Mouse (Mus musculus): Measurements from ENCODE around the gene Fam169b.

The Fam169b gene

GRCm38 (mm10) chr7:68395707-68396333, 122.2 kb downstream of the Fam169b start:
- Histone ChIP-seq H3K4me1 (replicated peaks; ENCODE audit: low read depth, low read length) (no peaks in the 10 kb centered on the region), H3K4me3 (replicated peaks; ENCODE audit: low read length) (no peak overlapping the region), H3K36me3 (ENCODE audit: insufficient read depth, low read length) (no peaks in the 10 kb centered on the region), H3K27me3 (ENCODE audit: insufficient read depth, low read length) (no peaks in the 10 kb centered on the region), H3K9me3 (ENCODE audit: low read length) (no peaks in the 10 kb centered on the region)
- TF ChIP-seq NANOG (IDR thresholded peaks at IDR 0.05; ENCODE audit: borderline replicate concordance, low read length) (no peak), CTCF (conservative IDR thresholded peaks at IDR 0.05; ENCODE audit: low read length) (no peak), POU5F1 (IDR thresholded peaks at IDR 0.05; ENCODE audit: borderline replicate concordance, low read length) (no peak)

- Histone ChIP-seq H3K9me3 (ENCODE audit: low read length) (no peaks in the 10 kb centered on the region; the same call in 1 of the 2 replicates), H3K4me1 (replicated peaks; ENCODE audit: low read depth, low read length) (no peaks in the 10 kb centered on the region)
- TF ChIP-seq POU5F1 (IDR thresholded peaks at IDR 0.05; ENCODE audit: borderline replicate concordance, low read length) (no peak), CTCF (conservative IDR thresholded peaks at IDR 0.05; ENCODE audit: low read length) (no peak), NANOG (IDR thresholded peaks at IDR 0.05; ENCODE audit: borderline replicate concordance, low read length) (no peak)
Observed at GRCm38 (mm10) chr7:68400516-68400915, 126.9 kb downstream of the Fam169b start.

GRCm38 (mm10) chr7:68408611-68409010, 135.0 kb downstream of the Fam169b start:
- Histone ChIP-seq H3K36me3 (ENCODE audit: insufficient read depth, low read length) (no peaks in the 10 kb centered on the region), H3K4me1 (replicated peaks; ENCODE audit: low read depth, low read length) (no peaks in the 10 kb centered on the region), H3K4me3 (replicated peaks; ENCODE audit: low read length) (no peak overlapping the region), H3K27me3 (ENCODE audit: insufficient read depth, low read length) (no peaks in the 10 kb centered on the region), H3K9me3 (ENCODE audit: low read length) (no peaks in the 10 kb centered on the region; the same call in 1 of the 2 replicates)
- TF ChIP-seq POU5F1 (IDR thresholded peaks at IDR 0.05; ENCODE audit: borderline replicate concordance, low read length) (no peak), NANOG (IDR thresholded peaks at IDR 0.05; ENCODE audit: borderline replicate concordance, low read length) (no peak), CTCF (conservative IDR thresholded peaks at IDR 0.05; ENCODE audit: low read length) (no peak)

More at GRCm38 (mm10) chr7:68400516-68400915, 126.9 kb downstream of the Fam169b start:
- Histone ChIP-seq H3K27me3 (ENCODE audit: insufficient read depth, low read length) (no peaks in the 10 kb centered on the region), H3K36me3 (ENCODE audit: insufficient read depth, low read length) (no peaks in the 10 kb centered on the region), H3K4me3 (replicated peaks; ENCODE audit: low read length) (no peak overlapping the region)
